Mouse (Mus musculus): ENCODE data around the gene Gm6763.
"Not testable (repeated sequence)": the region's sequence is repeated elsewhere in the genome, so short reads cannot be mapped to it uniquely, and the experiment has no call there.

Gene Gm6763

DNA sequence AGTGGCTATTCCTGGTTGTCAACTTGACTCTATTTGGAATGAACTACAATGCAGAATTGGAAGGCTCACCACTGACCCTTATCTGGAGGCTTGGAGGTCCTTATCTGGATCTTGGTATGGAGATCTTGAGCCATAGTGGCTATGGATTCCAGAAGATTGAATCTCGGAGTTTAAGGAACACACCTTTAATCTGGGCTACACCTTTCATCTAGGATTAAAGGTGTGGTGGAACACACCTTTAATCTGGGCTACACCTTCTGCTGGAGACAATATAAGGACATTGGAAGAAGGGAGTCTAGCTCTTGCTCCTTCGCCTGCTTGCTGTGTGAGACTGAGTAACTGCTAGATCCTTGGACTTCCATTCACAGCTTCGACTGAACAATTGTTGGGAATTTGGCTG, at the start of gene Gm6763:
Gene Gm6763, plus strand, starts transcription at position 301 of the 400 bp plus-strand sequence.
- not testable (repeated sequence) for DNase-seq (ENCODE audit: low spot score)

GRCm38 (mm10) chr10:104110044-104110443, 41.3 kb upstream of the Gm6763 start:
- no peak for DNase-seq (ENCODE audit: low spot score)

GRCm38 (mm10) chr10:104118312-104118711, 33.0 kb upstream of the Gm6763 start:
- DNase-seq (ENCODE audit: low spot score), result no peak

DNA sequence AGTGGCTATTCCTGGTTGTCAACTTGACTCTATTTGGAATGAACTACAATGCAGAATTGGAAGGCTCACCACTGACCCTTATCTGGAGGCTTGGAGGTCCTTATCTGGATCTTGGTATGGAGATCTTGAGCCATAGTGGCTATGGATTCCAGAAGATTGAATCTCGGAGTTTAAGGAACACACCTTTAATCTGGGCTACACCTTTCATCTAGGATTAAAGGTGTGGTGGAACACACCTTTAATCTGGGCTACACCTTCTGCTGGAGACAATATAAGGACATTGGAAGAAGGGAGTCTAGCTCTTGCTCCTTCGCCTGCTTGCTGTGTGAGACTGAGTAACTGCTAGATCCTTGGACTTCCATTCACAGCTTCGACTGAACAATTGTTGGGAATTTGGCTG, 8.6 kb upstream of the Gm6763 start, which contains the start of gene Gm21293:
Gene Gm21293, plus strand, starts transcription at position 301 of the 400 bp plus-strand sequence.
- DNase-seq (ENCODE audit: low spot score), result not testable (repeated sequence)

GRCm38 (mm10) chr10:104159706-104160105, 8.4 kb downstream of the Gm6763 start, which contains the start of gene Gm8764:
Gm8764 (plus strand) TSS chr10:104160006.
- not testable (repeated sequence) for DNase-seq (ENCODE audit: low spot score)

DNA sequence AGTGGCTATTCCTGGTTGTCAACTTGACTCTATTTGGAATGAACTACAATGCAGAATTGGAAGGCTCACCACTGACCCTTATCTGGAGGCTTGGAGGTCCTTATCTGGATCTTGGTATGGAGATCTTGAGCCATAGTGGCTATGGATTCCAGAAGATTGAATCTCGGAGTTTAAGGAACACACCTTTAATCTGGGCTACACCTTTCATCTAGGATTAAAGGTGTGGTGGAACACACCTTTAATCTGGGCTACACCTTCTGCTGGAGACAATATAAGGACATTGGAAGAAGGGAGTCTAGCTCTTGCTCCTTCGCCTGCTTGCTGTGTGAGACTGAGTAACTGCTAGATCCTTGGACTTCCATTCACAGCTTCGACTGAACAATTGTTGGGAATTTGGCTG, 16.9 kb downstream of the Gm6763 start, which contains the start of gene Gm21304:
Gene Gm21304, plus strand, starts transcription at position 301 of the 400 bp plus-strand sequence.
- DNase-seq (ENCODE audit: low spot score), result not testable (repeated sequence)

DNA sequence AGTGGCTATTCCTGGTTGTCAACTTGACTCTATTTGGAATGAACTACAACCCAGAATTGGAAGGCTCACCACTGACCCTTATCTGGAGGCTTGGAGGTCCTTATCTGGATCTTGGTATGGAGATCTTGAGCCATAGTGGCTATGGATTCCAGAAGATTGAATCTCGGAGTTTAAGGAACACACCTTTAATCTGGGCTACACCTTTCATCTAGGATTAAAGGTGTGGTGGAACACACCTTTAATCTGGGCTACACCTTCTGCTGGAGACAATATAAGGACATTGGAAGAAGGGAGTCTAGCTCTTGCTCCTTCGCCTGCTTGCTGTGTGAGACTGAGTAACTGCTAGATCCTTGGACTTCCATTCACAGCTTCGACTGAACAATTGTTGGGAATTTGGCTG, 25.4 kb downstream of the Gm6763 start, which contains the start of gene Gm21312:
Gene Gm21312, plus strand, starts transcription at position 301 of the 400 bp plus-strand sequence.
- DNase-seq (ENCODE audit: low spot score), result not testable (repeated sequence)

- DNase-seq (ENCODE audit: low spot score), result not testable (repeated sequence)
These were observed 33.9 kb downstream of the Gm6763 start, which contains the start of gene Gm20765 for GRCm38 (mm10) chr10:104185233-104185632. Gm20765 (plus strand) TSS chr10:104185533.

DNA sequence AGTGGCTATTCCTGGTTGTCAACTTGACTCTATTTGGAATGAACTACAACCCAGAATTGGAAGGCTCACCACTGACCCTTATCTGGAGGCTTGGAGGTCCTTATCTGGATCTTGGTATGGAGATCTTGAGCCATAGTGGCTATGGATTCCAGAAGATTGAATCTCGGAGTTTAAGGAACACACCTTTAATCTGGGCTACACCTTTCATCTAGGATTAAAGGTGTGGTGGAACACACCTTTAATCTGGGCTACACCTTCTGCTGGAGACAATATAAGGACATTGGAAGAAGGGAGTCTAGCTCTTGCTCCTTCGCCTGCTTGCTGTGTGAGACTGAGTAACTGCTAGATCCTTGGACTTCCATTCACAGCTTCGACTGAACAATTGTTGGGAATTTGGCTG, 42.4 kb downstream of the Gm6763 start, which contains the start of gene Gm4340:
Gene Gm4340, plus strand, starts transcription at position 301 of the 400 bp plus-strand sequence.
- not testable (repeated sequence) for DNase-seq (ENCODE audit: low spot score)
